Mouse (Mus musculus) cerebellum, postnatal 36 days (tissue): Measurements from ENCODE around the gene Smap1.

ENCODE experiments used
- DNase-seq, 2 experiments: peaks; one replicate each; pipeline ENCODE4 v3.0.0; 2021 to 2022; ENCODE audit warnings: mixed read lengths in 2 of 2

Gene Smap1

GRCm38 (mm10) chr1:23919086-23919485, 3.0 kb downstream of the Smap1 start:
- peak; percentile 21 to 31 for DNase-seq

- no peak for DNase-seq
These were observed 6.6 kb downstream of the Smap1 start for GRCm38 (mm10) chr1:23915483-23915882.

- DNase-seq: no peak
These were observed 9.1 kb downstream of the Smap1 start for GRCm38 (mm10) chr1:23912988-23913387.

- no peak for DNase-seq
These were observed 16.0 kb downstream of the Smap1 start for GRCm38 (mm10) chr1:23906082-23906481.

- no peak for DNase-seq
These were observed 18.8 kb downstream of the Smap1 start for GRCm38 (mm10) chr1:23903340-23903739.

GRCm38 (mm10) chr1:23902736-23903135, 19.4 kb downstream of the Smap1 start:
- DNase-seq: no peak

- DNase-seq: no peak
These were observed 22.5 kb downstream of the Smap1 start for GRCm38 (mm10) chr1:23899647-23900020.

- DNase-seq: no peak
These were observed 23.0 kb downstream of the Smap1 start for GRCm38 (mm10) chr1:23899020-23899646.

- no peak for DNase-seq
These were observed 30.0 kb downstream of the Smap1 start for GRCm38 (mm10) chr1:23892072-23892471.

- DNase-seq: no peak
These were observed 37.2 kb downstream of the Smap1 start for GRCm38 (mm10) chr1:23884914-23885313.

- DNase-seq: no peak
These were observed 37.9 kb downstream of the Smap1 start for GRCm38 (mm10) chr1:23884087-23884668.

GRCm38 (mm10) chr1:23882681-23883080, 39.4 kb downstream of the Smap1 start:
- DNase-seq: no peak

- DNase-seq: no peak
These were observed 49.9 kb downstream of the Smap1 start for GRCm38 (mm10) chr1:23872194-23872593.

- no peak for DNase-seq
These were observed 54.7 kb downstream of the Smap1 start for GRCm38 (mm10) chr1:23867350-23867862.

GRCm38 (mm10) chr1:23865566-23865965, 56.6 kb downstream of the Smap1 start:
- DNase-seq: no peak

- no peak for DNase-seq
These were observed 61.2 kb downstream of the Smap1 start for GRCm38 (mm10) chr1:23860944-23861343.

GRCm38 (mm10) chr1:23855623-23856022, 66.5 kb downstream of the Smap1 start:
- no peak for DNase-seq

- DNase-seq: peak; percentile 83 to 84
These were observed 76.0 kb downstream of the Smap1 start for GRCm38 (mm10) chr1:23846044-23846680.

GRCm38 (mm10) chr1:23845007-23845406, 77.1 kb downstream of the Smap1 start:
- DNase-seq: peak; percentile 43 to 54

GRCm38 (mm10) chr1:23843790-23844189, 78.3 kb downstream of the Smap1 start:
- DNase-seq: no peak

- no peak for DNase-seq
These were observed 79.5 kb downstream of the Smap1 start for GRCm38 (mm10) chr1:23842629-23843028.

GRCm38 (mm10) chr1:23840924-23841323, 81.2 kb downstream of the Smap1 start:
- DNase-seq: no peak

- no peak for DNase-seq
These were observed 85.5 kb downstream of the Smap1 start for GRCm38 (mm10) chr1:23836630-23837029.

- DNase-seq: no peak
These were observed 87.3 kb downstream of the Smap1 start for GRCm38 (mm10) chr1:23834819-23835218.
